Mouse (Mus musculus): ENCODE measurements around the gene Ranbp6.

GRCm38 (mm10) chr19:29830911-29831310, 18.1 kb upstream of the Ranbp6 start:
- TF ChIP-seq GATA1 (IDR thresholded peaks at IDR 0.05; ENCODE audit: borderline replicate concordance, low read length), result no peak
- no peak for TF ChIP-seq FLI1 (IDR thresholded peaks at IDR 0.05; ENCODE audit: low read length)
